Mouse (Mus musculus): Measurements from ENCODE around the gene Fam205a1.

DNA sequence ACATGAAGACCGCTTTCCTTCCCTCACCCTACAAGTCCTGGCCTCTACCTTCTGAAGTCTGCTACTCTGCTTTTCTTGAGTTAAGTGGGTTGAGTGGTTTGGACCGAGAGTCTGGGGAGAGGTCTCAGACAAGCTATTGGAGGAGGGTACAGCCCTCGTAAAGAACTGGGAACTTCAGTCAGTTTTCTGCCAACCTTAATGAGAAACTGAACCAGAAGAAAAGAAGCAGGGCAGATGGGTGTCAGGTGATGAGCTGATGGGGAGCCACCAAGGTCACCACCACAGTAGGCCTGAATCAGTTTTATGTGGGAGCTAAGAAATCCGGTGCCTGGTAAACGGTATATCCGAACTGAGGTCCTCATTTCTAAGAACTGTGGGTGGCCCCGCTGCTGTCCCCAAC lies 18.5 kb upstream of the Fam205a1 start:
- TF ChIP-seq EP300 (IDR thresholded peaks at IDR 0.05; ENCODE audit: insufficient read depth, low read depth, low read length) (no peak), CTCF (IDR thresholded peaks at IDR 0.05; ENCODE audit: low read depth, low read length) (no peak), POLR2A (IDR thresholded peaks at IDR 0.05; ENCODE audit: insufficient read depth, low read length) (no peak)

Measured in ES-Bruce4 (cell line).